Mouse (Mus musculus) bone marrow, adult 2 months (tissue): ENCODE data around the gene Ctsl. TPM values are rescaled to one million over a fixed set of nuclear protein-coding genes. Genes with fewer than 3 reads are reported as not detected.

Experiments used
- H3K27ac ChIP-seq: fragments of 200-500 bp; 2 replicates; pipeline ENCODE4 v1.5.1; 2012; ENCODE audit warnings: low read depth, mild to moderate bottlenecking, control low read depth, inconsistent platforms, low read length; ENCODE audit not compliant: control insufficient read depth, poor library complexity, insufficient read depth
- H3K4me1 ChIP-seq: fragments of 200-500 bp; 2 replicates; pipeline ENCODE4 v1.6.1; 2011; ENCODE audit warnings: low read length; ENCODE audit not compliant: control insufficient read depth, insufficient read depth
- H3K4me3 ChIP-seq: fragments of 200-500 bp; replicated peaks from 2 replicates; pipeline ENCODE3; 2011; ENCODE audit warnings: mild to moderate bottlenecking, low read depth, low read length, control low read depth; ENCODE audit not compliant: control insufficient read depth
- CTCF ChIP-seq: fragments of 200-500 bp; IDR thresholded peaks from 2 replicates; pipeline ENCODE4 v1.5.1; 2011; ENCODE audit warnings: low read length, control low read depth; ENCODE audit not compliant: control insufficient read depth, insufficient read depth
- POLR2A ChIP-seq: fragments of 200-500 bp; IDR thresholded peaks from 2 replicates; pipeline ENCODE4 v1.6.1; 2011; ENCODE audit warnings: low read depth, mild to moderate bottlenecking, control low read depth, low read length, borderline replicate concordance; ENCODE audit not compliant: control insufficient read depth
- WGBS: fragments of 180-500 bp; shearing (Covaris S2); methylation state at CpG from one replicate; pipeline ENCODE4 v1.1.7; 2018; 5-methylcytosine and 5-hydroxymethylcytosine counted together
- polyA plus RNA-seq: library from polyadenylated mRNA; stranded (reverse); fragments of >200 nt; gene quantifications from 2 replicates; pipeline ENCODE4 v1.2.4, GENCODE M21; 2011; ENCODE audit warnings: low replicate concordance; ENCODE audit not compliant: missing spikeins, insufficient read depth, insufficient read length

Gene Ctsl
- polyA plus RNA-seq, 1 experiment: 98.7 TPM

GRCm38 (mm10) chr13:64318355-64318754, 52.3 kb downstream of the Ctsl start:
- no peak overlapping the region for H3K4me3 ChIP-seq
- no peak overlapping the region for H3K27ac ChIP-seq
- no peak for TF ChIP-seq POLR2A
- H3K4me1 ChIP-seq: peaks cover 2% of the 10 kb centered on the region
- 82% methylated on average over 2 of the region's 2 CpGs for WGBS

- Histone ChIP-seq H3K4me1 (peaks cover 2% of the 10 kb centered on the region), H3K27ac (no peak overlapping the region), H3K4me3 (no peak overlapping the region)
- TF ChIP-seq POLR2A: no peak
- no peak for TF ChIP-seq CTCF
- WGBS: under 1% methylated on average over 3 of the region's 3 CpGs
These were observed 55.1 kb downstream of the Ctsl start for GRCm38 (mm10) chr13:64315483-64316050.

- Histone ChIP-seq H3K4me1 (peaks cover 3% of the 10 kb centered on the region), H3K27ac (no peak overlapping the region), H3K4me3 (no peak overlapping the region)
- WGBS: 82% methylated on average over 3 of the region's 3 CpGs
- TF ChIP-seq CTCF (no peak), POLR2A (no peak)
These were observed 56.6 kb downstream of the Ctsl start for GRCm38 (mm10) chr13:64314041-64314440.

GRCm38 (mm10) chr13:64312916-64313289, 57.8 kb downstream of the Ctsl start:
- no peak overlapping the region for H3K27ac ChIP-seq
- peaks cover 3% of the 10 kb centered on the region for H3K4me1 ChIP-seq
- peak overlapping the region; percentile 54 for H3K4me3 ChIP-seq
- 0% methylated on average over 2 of the region's 2 CpGs for WGBS
- TF ChIP-seq CTCF (no peak), POLR2A (no peak)

- peak; percentile 86; the same call in 1 of the 2 replicates for TF ChIP-seq POLR2A
- TF ChIP-seq CTCF: peak; percentile 26; the same call in 1 of the 2 replicates
- H3K27ac ChIP-seq: peak within 1 kb of the TSS; percentile 91
- H3K4me3 ChIP-seq: peak within 1 kb of the TSS; percentile 88
- peaks cover 3% of the 10 kb centered on the region for H3K4me1 ChIP-seq
- under 1% methylated on average over 74 of the region's 74 CpGs for WGBS
These were observed 58.4 kb downstream of the Ctsl start, which contains the start of gene Aaed1 for GRCm38 (mm10) chr13:64312024-64312915. Gene Aaed1 (minus strand): TSS chr13:64312710.

DNA sequence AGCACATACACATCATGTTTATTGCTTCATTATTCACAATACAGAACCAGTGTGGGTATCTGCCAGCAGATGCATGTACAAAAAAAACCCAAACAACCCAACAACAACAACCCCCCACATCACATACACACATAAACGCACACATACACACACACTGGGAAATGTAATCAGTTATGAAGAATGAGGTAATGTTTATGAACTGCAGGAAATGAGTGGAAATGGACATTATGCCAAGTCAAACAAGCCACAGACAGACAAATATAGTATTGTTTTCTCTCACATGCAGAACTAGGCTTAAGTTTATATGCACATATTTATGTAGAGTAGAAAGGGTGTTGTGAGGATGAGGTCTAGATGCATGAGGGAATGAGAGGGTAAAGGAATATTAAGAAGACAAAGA, 59.4 kb downstream of the Ctsl start:
- H3K4me3 ChIP-seq: no peak overlapping the region
- no peak overlapping the region for H3K27ac ChIP-seq
- TF ChIP-seq CTCF (no peak), POLR2A (no peak)
- 74% methylated on average over 1 of the region's 1 CpGs for WGBS
- peaks cover 3% of the 10 kb centered on the region for H3K4me1 ChIP-seq

- Histone ChIP-seq H3K4me1 (peaks cover 1% of the 10 kb centered on the region), H3K27ac (no peak overlapping the region), H3K4me3 (no peak overlapping the region)
- WGBS: 71% methylated on average over 6 of the region's 6 CpGs
- no peak for TF ChIP-seq POLR2A
- no peak for TF ChIP-seq CTCF
These were observed 60.1 kb downstream of the Ctsl start for GRCm38 (mm10) chr13:64310585-64310984.

- WGBS: 2% methylated on average over 11 of the region's 11 CpGs
- H3K4me1 ChIP-seq: peaks cover 1% of the 10 kb centered on the region
- H3K27ac ChIP-seq: no peak overlapping the region
- no peak overlapping the region for H3K4me3 ChIP-seq
- no peak for TF ChIP-seq CTCF
- no peak for TF ChIP-seq POLR2A
These were observed 60.8 kb downstream of the Ctsl start for GRCm38 (mm10) chr13:64309842-64310241.

Other genes starting within 250 kb of the Ctsl start
- 3.1 and 11.7 TPM in 2 replicates for gene Slc35d2, start 241.5 kb downstream of the Ctsl start, polyA plus RNA-seq
- gene Zfp367, start 217.7 kb downstream of the Ctsl start, polyA plus RNA-seq: 19.3 and 24.3 TPM in 2 replicates
- gene Habp4, start 209.1 kb downstream of the Ctsl start, polyA plus RNA-seq: 5.4 and 7.1 TPM in 2 replicates
- gene Cdc14b, start 95.6 kb downstream of the Ctsl start, polyA plus RNA-seq: 0.42 and 1.7 TPM in 2 replicates
- gene Aaed1, start 58.2 kb downstream of the Ctsl start, polyA plus RNA-seq: 6.7 and 11.1 TPM in 2 replicates
- gene Cdk20, start 61.4 kb upstream of the Ctsl start, polyA plus RNA-seq: 3.8 and 8.4 TPM in 2 replicates
- gene Fam240b, start 126.9 kb upstream of the Ctsl start, polyA plus RNA-seq: not detected in 2 replicates